Mouse (Mus musculus) ES-Bruce4 (cell line): ENCODE data around the gene Tmem35b.

Source experiments
- CTCF ChIP-seq: IDR thresholded peaks from one replicate; pipeline ENCODE4 v1.8.1; 2011; ENCODE audit warnings: low read depth, low read length
- EP300 ChIP-seq: IDR thresholded peaks from 2 replicates; pipeline ENCODE4 v1.6.1; 2011; ENCODE audit warnings: low read depth, low read length; ENCODE audit not compliant: insufficient read depth
- POLR2A ChIP-seq: IDR thresholded peaks from one replicate; pipeline ENCODE4 v1.8.1; 2011; ENCODE audit warnings: low read length; ENCODE audit not compliant: insufficient read depth

GRCm38 (mm10) chr4:127095090-127095489 is 28.4 kb upstream of the Tmem35b start:
- TF ChIP-seq CTCF (no peak), POLR2A (no peak), EP300 (no peak)
